Mouse (Mus musculus) hindbrain, embryonic 12.5 days (tissue): ENCODE results near the gene Thegl. TPM values are rescaled to one million over a fixed set of nuclear protein-coding genes. Genes with fewer than 3 reads are reported as not detected.

Source experiments
- ATAC-seq: fragments of 200-750 bp; cut with Nextera tagmentation; 2 replicates; pipeline ENCODE4 v1.8.0; 2017; ENCODE audit warnings: moderate TSS enrichment; ENCODE audit not compliant: low FRiP score
- H3K27ac ChIP-seq: fragments of 300-500 bp; sonication (generic); 2 replicates; pipeline ENCODE4 v1.5.1; 2016; ENCODE audit warnings: mild to moderate bottlenecking
- H3K27me3 ChIP-seq: fragments of 300-500 bp; sonication (generic); 2 replicates; pipeline ENCODE4 v1.6.1; 2016; ENCODE audit warnings: mild to moderate bottlenecking
- H3K36me3 ChIP-seq: fragments of 300-500 bp; sonication (generic); 2 replicates; pipeline ENCODE4 v1.6.1; 2016; ENCODE audit warnings: mild to moderate bottlenecking
- H3K4me1 ChIP-seq: fragments of 300-500 bp; sonication (generic); 2 replicates; pipeline ENCODE4 v1.6.1; 2016
- H3K4me2 ChIP-seq: fragments of 300-500 bp; sonication (generic); replicated peaks from 2 replicates; pipeline ENCODE4 v1.6.1; 2016; ENCODE audit warnings: mild to moderate bottlenecking
- H3K4me3 ChIP-seq: fragments of 300-500 bp; sonication (generic); 2 replicates; pipeline ENCODE4 v1.5.1; 2016; ENCODE audit warnings: mild to moderate bottlenecking
- H3K9ac ChIP-seq: fragments of 300-500 bp; sonication (generic); 2 replicates; pipeline ENCODE4 v1.6.1; 2016; ENCODE audit warnings: mild to moderate bottlenecking, moderate library complexity
- H3K9me3 ChIP-seq: fragments of 300-500 bp; sonication (generic); replicated peaks from 2 replicates; pipeline ENCODE4 v1.6.1; 2016; ENCODE audit warnings: mild to moderate bottlenecking
- WGBS: fragments of 180-500 bp; shearing (Covaris S2); methylation state at CpG from one replicate; pipeline ENCODE4 v1.1.7; 2016; 5-methylcytosine and 5-hydroxymethylcytosine counted together
- polyA plus RNA-seq: library from polyadenylated mRNA; unstranded; fragments of >200 nt; fragmentation: Nextera tagmentation; extraction: Ambion mirVana; gene quantifications from 2 replicates; pipeline ENCODE4 v1.2.1, GENCODE M21; 2016

Thegl gene
- polyA plus RNA-seq, 1 experiment from 2014 or later = 0.32 TPM

GRCm38 (mm10) chr5:77061372-77062038, 45.7 kb downstream of the Thegl start:
- no peak overlapping the region for H3K27ac ChIP-seq
- no peak for ATAC-seq
- no peaks in the 10 kb centered on the region for H3K9me3 ChIP-seq
- H3K27me3 ChIP-seq = no peaks in the 10 kb centered on the region
- no peak overlapping the region for H3K4me3 ChIP-seq
- no peak overlapping the region for H3K9ac ChIP-seq
- no peak overlapping the region for H3K4me2 ChIP-seq
- H3K36me3 ChIP-seq = no peaks in the 10 kb centered on the region
- H3K4me1 ChIP-seq = peaks cover 3% of the 10 kb centered on the region; the same call in 1 of the 2 replicates
- WGBS = 32% methylated on average over 17 of the region's 17 CpGs

DNA sequence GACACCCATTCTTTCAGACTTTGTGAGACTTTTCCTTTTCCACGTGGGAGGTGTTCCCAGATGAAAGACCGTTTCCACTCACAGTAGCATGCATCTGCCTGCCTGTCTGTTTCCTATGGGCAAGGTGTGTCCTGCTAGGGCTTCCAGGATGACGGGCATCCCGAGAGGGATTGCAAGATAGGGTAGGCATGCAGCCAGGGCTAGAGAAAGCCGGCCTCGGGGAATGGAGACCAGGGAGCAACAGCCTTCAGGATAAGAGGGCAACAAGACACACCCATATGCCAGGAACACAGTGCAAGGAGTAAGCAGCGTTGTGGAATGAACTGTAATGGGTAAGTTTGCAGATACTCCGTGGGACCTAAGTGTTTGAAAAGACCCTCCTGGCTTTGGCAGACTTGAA, 51.5 kb downstream of the Thegl start:
- 79% methylated on average over 8 of the region's 8 CpGs for WGBS
- no peak for ATAC-seq

DNA sequence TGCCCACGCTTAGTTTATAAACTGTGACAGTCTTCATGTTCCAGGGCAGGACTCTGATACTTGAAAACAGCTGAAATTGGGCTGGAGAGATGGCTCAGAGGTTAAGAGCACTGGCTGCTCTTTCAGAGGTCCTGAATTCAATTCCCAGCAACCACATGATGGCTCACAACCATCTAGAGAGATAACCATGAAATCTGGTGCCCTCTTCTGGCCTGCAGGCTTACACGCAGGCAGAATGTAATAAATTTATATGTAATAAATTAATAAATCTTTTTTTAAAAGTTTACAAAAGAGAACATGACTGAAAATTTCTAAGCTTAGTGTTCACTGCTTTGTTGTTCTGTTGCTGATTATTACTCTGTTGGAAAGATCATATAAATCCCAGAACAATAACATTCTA, 55.2 kb downstream of the Thegl start:
- Histone ChIP-seq H3K36me3 (no peaks in the 10 kb centered on the region), H3K4me2 (no peak overlapping the region), H3K9ac (no peak overlapping the region), H3K4me3 (no peak overlapping the region), H3K27me3 (no peaks in the 10 kb centered on the region), H3K4me1 (no peaks in the 10 kb centered on the region), H3K27ac (no peak overlapping the region), H3K9me3 (no peaks in the 10 kb centered on the region)
- WGBS = 90% methylated on average over 2 of the region's 2 CpGs
- no peak for ATAC-seq

More for the DNA sequence above, 51.5 kb downstream of the Thegl start:
- H3K4me1 ChIP-seq = no peaks in the 10 kb centered on the region
- H3K4me3 ChIP-seq = no peak overlapping the region
- H3K27me3 ChIP-seq = no peaks in the 10 kb centered on the region
- H3K36me3 ChIP-seq = no peaks in the 10 kb centered on the region
- H3K9me3 ChIP-seq = no peaks in the 10 kb centered on the region
- no peak overlapping the region for H3K9ac ChIP-seq
- no peak overlapping the region for H3K27ac ChIP-seq
- no peak overlapping the region for H3K4me2 ChIP-seq

GRCm38 (mm10) chr5:77071626-77072025, 55.8 kb downstream of the Thegl start:
- no peak overlapping the region for H3K4me2 ChIP-seq
- WGBS = 83% methylated on average over 3 of the region's 3 CpGs
- no peak overlapping the region for H3K4me3 ChIP-seq
- no peak for ATAC-seq
- no peaks in the 10 kb centered on the region for H3K9me3 ChIP-seq
- H3K27ac ChIP-seq = no peak overlapping the region
- H3K4me1 ChIP-seq = no peaks in the 10 kb centered on the region
- no peaks in the 10 kb centered on the region for H3K36me3 ChIP-seq
- H3K9ac ChIP-seq = no peak overlapping the region
- H3K27me3 ChIP-seq = no peaks in the 10 kb centered on the region

DNA sequence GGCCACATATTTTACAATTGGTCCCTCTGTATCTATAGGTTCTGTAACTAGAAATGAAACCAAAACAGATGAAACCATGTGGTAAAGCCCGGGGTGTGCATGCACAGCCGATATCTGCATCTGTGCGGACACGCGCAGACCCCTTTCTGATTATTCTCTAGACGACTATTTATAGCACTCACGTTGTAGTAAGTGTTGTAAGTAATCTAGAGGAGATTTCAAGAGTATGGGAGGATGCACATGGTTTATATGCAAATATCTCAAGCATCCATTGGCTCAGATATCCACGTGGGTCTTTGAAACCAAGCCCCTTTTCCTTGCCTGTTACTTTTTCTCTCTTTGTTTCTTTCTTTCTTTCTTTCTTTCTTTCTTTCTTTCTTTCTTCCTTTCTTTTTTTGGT, 58.0 kb downstream of the Thegl start:
- 88% methylated on average over 8 of the region's 8 CpGs for WGBS
- 0 out of 2 replicates have a peak, but pooled peaks cover 3% of the 10 kb centered on the region for H3K9me3 ChIP-seq
- no peak overlapping the region for H3K4me2 ChIP-seq
- H3K27ac ChIP-seq = no peak overlapping the region
- ATAC-seq = no peak
- H3K9ac ChIP-seq = no peak overlapping the region
- H3K4me1 ChIP-seq = no peaks in the 10 kb centered on the region
- H3K4me3 ChIP-seq = no peak overlapping the region
- no peaks in the 10 kb centered on the region for H3K36me3 ChIP-seq
- no peaks in the 10 kb centered on the region for H3K27me3 ChIP-seq

GRCm38 (mm10) chr5:77074914-77075313, 59.1 kb downstream of the Thegl start:
- ATAC-seq = no peak
- Histone ChIP-seq H3K9me3 (0 out of 2 replicates have a peak, but pooled peaks cover 3% of the 10 kb centered on the region), H3K4me1 (no peaks in the 10 kb centered on the region), H3K36me3 (no peaks in the 10 kb centered on the region), H3K4me2 (no peak overlapping the region), H3K27ac (no peak overlapping the region), H3K27me3 (no peaks in the 10 kb centered on the region), H3K9ac (no peak overlapping the region), H3K4me3 (no peak overlapping the region)
- WGBS = 84% methylated on average over 2 of the region's 2 CpGs

GRCm38 (mm10) chr5:77075951-77076350, 60.1 kb downstream of the Thegl start:
- Histone ChIP-seq H3K27ac (no peak overlapping the region), H3K9me3 (0 out of 2 replicates have a peak, but pooled peaks cover 3% of the 10 kb centered on the region), H3K4me3 (no peak overlapping the region), H3K36me3 (no peaks in the 10 kb centered on the region), H3K4me2 (no peak overlapping the region), H3K9ac (no peak overlapping the region), H3K27me3 (no peaks in the 10 kb centered on the region), H3K4me1 (no peaks in the 10 kb centered on the region)
- WGBS = 90% methylated on average over 4 of the region's 4 CpGs
- no peak for ATAC-seq

DNA sequence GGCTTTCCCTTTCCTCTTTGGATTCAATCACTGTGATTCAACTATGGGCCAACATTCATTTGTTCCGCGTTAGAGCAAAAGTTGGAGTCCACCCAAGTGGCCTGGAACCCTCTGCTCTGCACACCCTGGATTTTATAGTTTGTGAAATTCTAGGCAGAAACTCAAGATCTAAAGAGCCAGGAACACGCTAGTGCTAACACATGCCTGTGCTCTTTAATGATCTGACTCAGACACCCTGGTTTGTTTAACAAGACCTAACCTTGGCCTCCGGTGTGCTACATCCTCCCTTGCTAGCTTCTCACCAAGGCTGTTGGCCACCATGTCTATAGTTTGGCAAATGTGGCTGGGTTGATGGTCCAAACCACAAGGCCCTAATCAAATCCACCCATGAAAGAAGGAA, 64.9 kb downstream of the Thegl start:
- Histone ChIP-seq H3K4me2 (no peak overlapping the region), H3K9ac (no peak overlapping the region), H3K36me3 (no peaks in the 10 kb centered on the region), H3K4me3 (no peak overlapping the region), H3K9me3 (0 out of 2 replicates have a peak, but pooled peaks cover 3% of the 10 kb centered on the region), H3K27ac (no peak overlapping the region), H3K27me3 (no peaks in the 10 kb centered on the region), H3K4me1 (no peaks in the 10 kb centered on the region)
- WGBS = 96% methylated on average over 4 of the region's 4 CpGs
- no peak for ATAC-seq

DNA sequence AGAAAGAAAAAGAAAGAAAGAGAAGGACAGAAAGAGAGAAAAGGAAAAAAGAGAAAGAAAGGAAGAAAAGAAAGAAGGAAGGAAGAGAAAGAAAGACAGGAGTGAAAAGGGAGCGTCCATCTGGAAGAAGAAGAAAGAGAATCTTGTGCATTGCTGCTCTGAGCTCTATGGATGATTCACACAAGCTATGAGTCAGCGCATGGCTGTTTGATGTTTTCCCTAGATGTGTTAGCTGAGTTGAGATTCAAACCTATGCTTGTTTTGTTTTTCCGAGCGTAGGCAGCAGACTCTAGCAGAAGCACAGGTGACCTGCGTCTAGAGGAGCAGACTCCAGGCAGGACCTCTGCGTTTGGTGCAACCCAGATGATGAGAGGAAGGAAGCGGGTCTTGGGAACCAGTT, 66.9 kb downstream of the Thegl start:
- Histone ChIP-seq H3K4me3 (no peak overlapping the region), H3K4me1 (no peaks in the 10 kb centered on the region), H3K9ac (no peak overlapping the region), H3K36me3 (no peaks in the 10 kb centered on the region), H3K4me2 (no peak overlapping the region), H3K27ac (no peak overlapping the region), H3K9me3 (0 out of 2 replicates have a peak, but pooled peaks cover 1% of the 10 kb centered on the region), H3K27me3 (no peaks in the 10 kb centered on the region)
- WGBS = 85% methylated on average over 7 of the region's 7 CpGs
- no peak for ATAC-seq

GRCm38 (mm10) chr5:77084418-77084817, 68.6 kb downstream of the Thegl start:
- no peaks in the 10 kb centered on the region for H3K9me3 ChIP-seq
- H3K36me3 ChIP-seq = no peaks in the 10 kb centered on the region
- no peak overlapping the region for H3K9ac ChIP-seq
- no peak overlapping the region for H3K4me2 ChIP-seq
- ATAC-seq = no peak
- H3K4me1 ChIP-seq = no peaks in the 10 kb centered on the region
- H3K4me3 ChIP-seq = no peak overlapping the region
- H3K27me3 ChIP-seq = no peaks in the 10 kb centered on the region
- 95% methylated on average over 4 of the region's 4 CpGs for WGBS
- no peak overlapping the region for H3K27ac ChIP-seq

DNA sequence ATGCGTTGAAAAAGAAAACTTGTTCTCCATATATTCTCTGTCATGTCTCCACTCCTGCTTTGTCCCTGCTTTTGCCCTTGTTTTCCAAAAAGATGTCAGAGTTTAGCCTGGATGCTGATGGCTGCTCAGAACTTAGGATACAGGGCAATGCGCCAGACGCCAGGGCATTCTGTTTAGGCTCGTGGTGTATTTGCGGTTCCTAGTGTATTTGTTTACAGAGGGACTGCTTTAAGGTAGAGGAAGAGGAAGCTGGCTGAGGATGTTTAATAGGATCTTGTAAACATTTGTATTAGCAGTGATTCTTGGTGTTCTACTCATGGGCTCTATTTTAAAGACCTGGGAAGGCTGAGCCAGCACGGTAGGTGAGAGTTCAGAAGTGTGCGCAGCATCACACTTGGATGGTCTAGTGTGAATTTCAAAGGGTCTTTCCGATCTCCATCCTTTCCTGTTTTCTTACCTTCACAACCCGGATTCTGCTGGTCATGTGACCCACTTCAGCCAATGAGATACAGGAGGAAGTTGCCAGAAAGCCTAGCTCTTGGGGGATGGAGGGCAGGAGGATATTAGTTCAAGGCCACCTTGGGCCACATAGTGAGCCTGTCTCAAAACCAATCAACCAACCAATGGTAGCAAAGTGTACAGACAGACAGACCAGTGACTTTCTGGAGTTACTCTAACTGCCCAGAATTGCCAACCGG, 70.1 kb downstream of the Thegl start:
- Histone ChIP-seq H3K4me1 (peaks cover 6% of the 10 kb centered on the region), H3K36me3 (no peaks in the 10 kb centered on the region), H3K9me3 (no peaks in the 10 kb centered on the region), H3K4me2 (no peak overlapping the region), H3K4me3 (no peak overlapping the region), H3K27ac (no peak overlapping the region), H3K27me3 (no peaks in the 10 kb centered on the region), H3K9ac (no peak overlapping the region)
- whole genome bisulfite sequencing = 91% methylated on average over 10 of the region's 10 CpGs
- ATAC-seq = no peak

GRCm38 (mm10) chr5:77086541-77086940, 70.7 kb downstream of the Thegl start:
- no peak overlapping the region for H3K9ac ChIP-seq
- H3K4me2 ChIP-seq = no peak overlapping the region
- peaks cover 6% of the 10 kb centered on the region for H3K4me1 ChIP-seq
- H3K27me3 ChIP-seq = no peaks in the 10 kb centered on the region
- H3K36me3 ChIP-seq = no peaks in the 10 kb centered on the region
- no peak overlapping the region for H3K4me3 ChIP-seq
- no peaks in the 10 kb centered on the region for H3K9me3 ChIP-seq
- ATAC-seq = no peak
- WGBS = 92% methylated on average over 7 of the region's 7 CpGs
- H3K27ac ChIP-seq = no peak overlapping the region

DNA sequence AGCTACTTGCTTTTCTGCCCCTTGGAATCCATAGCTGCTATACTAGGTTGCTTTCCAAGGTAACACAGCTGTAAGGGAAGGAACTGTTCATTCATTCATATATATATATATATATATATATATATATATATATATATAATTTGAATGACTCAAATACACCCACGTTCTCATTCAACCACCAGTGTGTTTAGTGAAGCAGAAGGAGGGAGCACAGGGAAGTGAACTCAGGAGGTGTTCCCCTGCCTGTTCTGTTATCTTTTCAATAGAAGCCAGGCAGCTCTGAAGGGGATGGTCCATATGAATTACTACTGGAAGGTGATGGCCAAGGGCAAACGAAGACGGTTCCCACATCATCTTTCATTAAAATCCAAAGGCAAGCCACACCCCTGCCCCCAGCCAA, 71.3 kb downstream of the Thegl start:
- H3K27me3 ChIP-seq = no peaks in the 10 kb centered on the region
- H3K4me3 ChIP-seq = no peak overlapping the region
- no peak for ATAC-seq
- no peak overlapping the region for H3K27ac ChIP-seq
- no peaks in the 10 kb centered on the region for H3K36me3 ChIP-seq
- 85% methylated on average over 3 of the region's 3 CpGs for WGBS
- H3K9me3 ChIP-seq = no peaks in the 10 kb centered on the region
- peaks cover 6% of the 10 kb centered on the region for H3K4me1 ChIP-seq
- H3K4me2 ChIP-seq = no peak overlapping the region
- no peak overlapping the region for H3K9ac ChIP-seq
